Mouse (Mus musculus) stomach, postnatal 0 days (tissue): ENCODE data around the gene Ttl. TPM values are rescaled to one million over a fixed set of nuclear protein-coding genes. Genes with fewer than 3 reads are reported as not detected.
A peak's percentile ranks its signal among the peaks of the same experiment; 100 is the strongest.

Source experiments
- ATAC-seq: fragments of 200-750 bp; cut with Nextera tagmentation; 2 replicates; pipeline ENCODE4 v1.8.0; 2017; ENCODE audit not compliant: low FRiP score, low TSS enrichment
- DNase-seq: peaks from one replicate; pipeline ENCODE4 v3.0.0-alpha.2; 2016; ENCODE audit warnings: low spot score
- H3K27ac ChIP-seq: fragments of 300-500 bp; sonication (generic); replicated peaks from 2 replicates; pipeline ENCODE4 v1.5.1; 2014; ENCODE audit warnings: mild to moderate bottlenecking, control low read depth
- H3K27me3 ChIP-seq: fragments of 300-500 bp; sonication (generic); 2 replicates; pipeline ENCODE4 v1.6.1; 2014; ENCODE audit warnings: low read length; ENCODE audit not compliant: control insufficient read depth, insufficient read depth
- H3K36me3 ChIP-seq: fragments of 300-500 bp; sonication (generic); 2 replicates; pipeline ENCODE4 v1.6.1; 2014; ENCODE audit warnings: low read length, mixed read lengths; ENCODE audit not compliant: control insufficient read depth, insufficient read depth
- H3K4me1 ChIP-seq: fragments of 300-500 bp; sonication (generic); replicated peaks from 2 replicates; pipeline ENCODE4 v1.6.1; 2014; ENCODE audit warnings: antibody characterized with exemption; ENCODE audit not compliant: control insufficient read depth, insufficient read depth
- H3K4me2 ChIP-seq: fragments of 300-500 bp; sonication (generic); replicated peaks from 2 replicates; pipeline ENCODE4 v1.6.1; 2014; ENCODE audit warnings: low read depth, mild to moderate bottlenecking, control low read depth, moderate library complexity
- H3K4me3 ChIP-seq: fragments of 300-500 bp; sonication (generic); 2 replicates; pipeline ENCODE4 v1.5.1; 2014; ENCODE audit warnings: low read depth, low read length, control low read depth
- H3K9ac ChIP-seq: fragments of 300-500 bp; sonication (generic); 2 replicates; pipeline ENCODE4 v1.6.1; 2014; ENCODE audit warnings: mild to moderate bottlenecking, low read length, control low read depth, mixed read lengths
- H3K9me3 ChIP-seq: fragments of 300-500 bp; sonication (generic); 2 replicates; pipeline ENCODE4 v1.6.1; 2016; ENCODE audit warnings: low read length; ENCODE audit not compliant: control insufficient read depth
- CTCF ChIP-seq: IDR thresholded peaks from 2 replicates; pipeline ENCODE4 v1.5.1; 2016; ENCODE audit warnings: antibody characterized with exemption, low read depth, mild to moderate bottlenecking, moderate library complexity
- EP300 ChIP-seq: optimal IDR thresholded peaks from 2 replicates; pipeline ENCODE3; 2016; ENCODE audit warnings: antibody characterized with exemption
- WGBS: fragments of 180-500 bp; shearing (Covaris S2); extraction: QIAGEN DNeasy Blood & Tissue Kit; methylation state at CpG from one replicate; pipeline ENCODE4 v1.1.7; 2014; 5-methylcytosine and 5-hydroxymethylcytosine counted together
- polyA plus RNA-seq: library from polyadenylated mRNA; unstranded; fragments of >200 nt; fragmentation: Nextera tagmentation; extraction: Ambion mirVana; gene quantifications from 2 replicates; pipeline ENCODE4 v1.2.1, GENCODE M21; 2015

Gene Ttl
- polyA plus RNA-seq, 1 experiment from 2014 or later = 7.1 TPM

- ATAC-seq = no peak
- no peak overlapping the region for H3K9ac ChIP-seq
- H3K4me3 ChIP-seq = no peak overlapping the region
- TF ChIP-seq CTCF = peak; percentile 74
- TF ChIP-seq EP300 = no peak
- H3K27me3 ChIP-seq = no peaks in the 10 kb centered on the region
- H3K4me1 ChIP-seq = no peaks in the 10 kb centered on the region
- H3K4me2 ChIP-seq = no peak overlapping the region
- no peaks in the 10 kb centered on the region; the same call in 1 of the 2 replicates for H3K36me3 ChIP-seq
- no peak for DNase-seq
- 53% methylated on average over 2 of the region's 2 CpGs for WGBS
- no peak overlapping the region for H3K27ac ChIP-seq
- H3K9me3 ChIP-seq = no peaks in the 10 kb centered on the region
Observed at GRCm38 (mm10) chr2:129084959-129085358, 19.2 kb downstream of the Ttl start.

GRCm38 (mm10) chr2:129087520-129087919 is 21.8 kb downstream of the Ttl start:
- H3K4me2 ChIP-seq = no peak overlapping the region
- DNase-seq (no peak), ATAC-seq (no peak)
- 91% methylated on average over 1 of the region's 1 CpGs for WGBS
- H3K27me3 ChIP-seq = no peaks in the 10 kb centered on the region
- H3K9me3 ChIP-seq = no peaks in the 10 kb centered on the region
- H3K9ac ChIP-seq = no peak overlapping the region
- H3K4me3 ChIP-seq = no peak overlapping the region
- no peak overlapping the region for H3K27ac ChIP-seq
- H3K4me1 ChIP-seq = no peaks in the 10 kb centered on the region
- no peaks in the 10 kb centered on the region; the same call in 1 of the 2 replicates for H3K36me3 ChIP-seq
- TF ChIP-seq CTCF (no peak), EP300 (no peak)

GRCm38 (mm10) chr2:129090370-129090769 is 24.6 kb downstream of the Ttl start:
- no peak overlapping the region for H3K27ac ChIP-seq
- DNase-seq = no peak
- H3K4me2 ChIP-seq = no peak overlapping the region
- H3K27me3 ChIP-seq = no peaks in the 10 kb centered on the region
- no peak overlapping the region for H3K4me3 ChIP-seq
- no peaks in the 10 kb centered on the region for H3K4me1 ChIP-seq
- peaks cover 4% of the 10 kb centered on the region; the same call in 1 of the 2 replicates for H3K36me3 ChIP-seq
- TF ChIP-seq EP300 (no peak), CTCF (no peak)
- no peaks in the 10 kb centered on the region for H3K9me3 ChIP-seq
- WGBS = 63% methylated on average over 4 of the region's 4 CpGs
- no peak for ATAC-seq
- H3K9ac ChIP-seq = no peak overlapping the region

- DNase-seq (no peak), ATAC-seq (no peak)
- Histone ChIP-seq H3K27ac (no peak overlapping the region), H3K4me3 (no peak overlapping the region), H3K36me3 (peaks cover 4% of the 10 kb centered on the region; the same call in 1 of the 2 replicates), H3K9ac (no peak overlapping the region), H3K9me3 (no peaks in the 10 kb centered on the region), H3K4me1 (no peaks in the 10 kb centered on the region), H3K27me3 (no peaks in the 10 kb centered on the region), H3K4me2 (no peak overlapping the region)
- TF ChIP-seq CTCF = no peak
- no peak for TF ChIP-seq EP300
- WGBS = 91% methylated on average over 12 of the region's 12 CpGs
Observed at GRCm38 (mm10) chr2:129092810-129093209, 27.1 kb downstream of the Ttl start.

- Histone ChIP-seq H3K9me3 (no peaks in the 10 kb centered on the region), H3K27me3 (no peaks in the 10 kb centered on the region), H3K4me2 (no peak overlapping the region), H3K4me3 (no peak overlapping the region), H3K27ac (no peak overlapping the region), H3K4me1 (no peaks in the 10 kb centered on the region), H3K36me3 (peaks cover 4% of the 10 kb centered on the region; the same call in 1 of the 2 replicates), H3K9ac (no peak overlapping the region)
- TF ChIP-seq EP300 (no peak), CTCF (peak; percentile 35)
- 79% methylated on average over 18 of the region's 18 CpGs for WGBS
- peak; percentile 43 for DNase-seq
- peak; percentile 69 for ATAC-seq
Observed at GRCm38 (mm10) chr2:129093926-129094724, 28.4 kb downstream of the Ttl start.

- peak; percentile 4; the same call in 1 of the 2 replicates for TF ChIP-seq CTCF
- no peak for TF ChIP-seq EP300
- WGBS = under 1% methylated on average over 31 of the region's 35 CpGs
- Histone ChIP-seq H3K9me3 (no peaks in the 10 kb centered on the region), H3K9ac (peak within 1 kb of the TSS; percentile 68), H3K4me1 (no peaks in the 10 kb centered on the region), H3K27ac (0 out of 2 replicates have a peak within 1 kb of the TSS, but pooled peaks have one; percentile 13), H3K4me3 (peak within 1 kb of the TSS; percentile 74), H3K4me2 (peak within 1 kb of the TSS; percentile 95), H3K27me3 (no peaks in the 10 kb centered on the region), H3K36me3 (peaks cover 5% of the 10 kb centered on the region; the same call in 1 of the 2 replicates)
- ATAC-seq = peak; percentile 99
- peak; percentile 94 for DNase-seq
Observed at GRCm38 (mm10) chr2:129100784-129101310, 35.1 kb downstream of the Ttl start, which contains the start of gene Polr1b. TSS of gene Polr1b (plus strand) at chr2:129100995.
